Mouse (Mus musculus) neutrophil, adult 5-6 weeks (primary cell): ENCODE data around the gene Slc5a2. TPM values are rescaled to one million over a fixed set of nuclear protein-coding genes. Genes with fewer than 3 reads are reported as not detected.

Source experiments
- ATAC-seq: fragments of 151-379, 151-347 bp; 2 replicates; pipeline ENCODE4 v1.8.0; 2017; ENCODE audit warnings: mild to moderate bottlenecking, moderate TSS enrichment; ENCODE audit not compliant: insufficient number of reproducible peaks, poor library complexity, low FRiP score, severe bottlenecking; ENCODE audit errors: extremely low read depth
- total RNA-seq: library from RNA; stranded (forward); fragments of 200-1000 nt; gene quantifications from 2 replicates; pipeline ENCODE4 v1.2.3, GENCODE M21; 2017

Gene Slc5a2
- total RNA-seq, 1 experiment from 2014 or later = not detected

DNA sequence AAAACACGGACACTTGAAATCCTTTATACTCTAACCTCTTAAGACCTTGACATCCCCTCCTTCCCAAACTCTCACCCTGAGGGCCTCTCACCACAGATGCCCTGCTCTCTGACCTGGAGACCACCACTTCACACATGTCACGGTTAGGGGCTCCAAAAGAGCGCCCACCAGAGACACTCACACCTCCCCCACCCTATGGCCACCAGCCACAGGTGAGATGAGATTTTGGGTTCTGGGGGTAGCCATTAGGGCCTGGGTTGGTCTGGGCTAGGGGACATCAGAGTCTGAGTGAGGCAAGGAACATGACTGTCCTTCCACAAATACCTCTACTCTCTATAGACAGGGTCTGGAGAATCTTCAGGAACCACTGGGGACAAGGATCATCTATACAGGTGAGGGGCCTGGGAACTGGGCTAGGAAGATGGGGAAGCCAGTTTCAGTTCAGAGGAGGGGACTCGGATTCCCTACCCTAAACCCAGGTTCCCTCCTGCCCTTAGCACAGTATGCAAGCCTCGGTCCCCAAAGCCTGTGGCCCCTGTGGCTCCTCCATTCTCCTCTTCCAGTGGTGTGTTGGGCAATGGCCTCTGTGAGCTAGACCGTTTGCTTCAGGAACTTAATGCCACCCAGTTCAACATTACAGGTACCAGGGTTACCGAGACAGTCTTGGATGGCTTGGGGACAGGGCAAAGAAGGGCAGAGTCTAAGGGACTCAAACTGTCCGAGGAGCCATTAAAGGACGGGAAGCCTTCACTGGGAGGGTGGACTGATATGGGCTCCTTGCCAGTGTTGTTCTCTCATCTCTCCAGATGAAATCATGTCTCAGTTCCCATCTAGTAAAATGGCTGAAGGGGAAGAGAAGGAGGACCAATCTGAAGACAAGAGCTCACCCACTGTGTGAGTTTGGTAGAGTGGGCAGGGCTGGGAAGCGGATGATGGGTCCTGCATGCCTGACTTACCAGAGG lies 17.1 kb upstream of the Slc5a2 start:
- ATAC-seq = no peak

DNA sequence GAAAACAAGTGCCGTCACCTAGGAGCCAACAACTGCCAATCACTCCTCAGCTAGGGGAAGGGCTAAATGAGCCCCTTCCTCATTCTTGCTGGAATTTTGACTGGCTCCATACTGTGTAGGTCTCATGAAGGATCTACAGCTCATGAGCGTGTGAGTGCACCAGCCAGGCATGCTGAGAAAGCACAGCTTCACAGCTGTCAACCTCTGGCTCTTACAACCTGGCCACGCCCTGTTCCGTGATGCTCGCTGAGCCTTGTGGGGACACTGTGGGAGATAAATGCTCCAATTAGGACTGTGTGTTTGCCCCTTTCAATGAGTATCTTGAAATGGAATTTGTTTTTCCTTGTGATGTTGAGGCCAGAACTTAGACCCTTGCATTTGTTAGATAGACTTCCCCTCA lies 15.5 kb upstream of the Slc5a2 start:
- ATAC-seq = no peak

DNA sequence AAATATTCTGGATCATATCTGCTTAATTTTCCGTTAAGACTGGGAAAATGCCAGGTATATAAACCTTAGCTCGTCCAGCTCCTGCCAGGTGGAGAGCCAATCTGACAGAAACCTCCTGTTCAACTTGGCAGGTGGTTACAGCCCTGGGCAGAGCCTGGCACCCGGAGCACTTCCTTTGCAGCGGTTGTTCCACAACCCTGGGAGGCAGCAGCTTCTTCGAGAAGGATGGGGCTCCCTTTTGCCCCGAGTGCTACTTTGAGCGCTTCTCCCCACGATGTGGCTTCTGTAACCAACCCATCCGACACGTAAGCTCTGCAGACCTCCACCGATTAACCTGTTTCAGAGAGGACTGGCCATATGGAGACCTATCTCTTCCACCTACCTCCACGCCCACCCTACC lies 13.5 kb upstream of the Slc5a2 start:
- no peak for ATAC-seq

DNA sequence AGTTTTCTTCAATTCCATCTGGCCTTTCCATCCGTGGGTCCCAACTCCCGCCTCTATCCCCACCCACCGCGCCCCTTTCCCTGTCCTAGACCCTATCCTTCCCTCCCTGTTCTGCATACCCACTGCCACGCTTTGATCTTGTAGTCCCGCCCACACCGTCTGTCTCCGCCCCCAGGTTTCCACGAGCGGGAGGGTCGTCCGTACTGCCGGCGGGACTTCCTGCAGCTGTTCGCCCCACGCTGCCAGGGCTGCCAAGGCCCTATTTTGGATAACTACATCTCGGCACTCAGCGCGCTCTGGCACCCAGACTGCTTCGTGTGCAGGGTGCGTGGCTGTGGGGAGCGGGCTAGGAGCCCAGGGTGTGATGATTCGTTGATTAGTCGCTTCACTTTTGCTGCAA lies 12.8 kb upstream of the Slc5a2 start:
- ATAC-seq = no peak

DNA sequence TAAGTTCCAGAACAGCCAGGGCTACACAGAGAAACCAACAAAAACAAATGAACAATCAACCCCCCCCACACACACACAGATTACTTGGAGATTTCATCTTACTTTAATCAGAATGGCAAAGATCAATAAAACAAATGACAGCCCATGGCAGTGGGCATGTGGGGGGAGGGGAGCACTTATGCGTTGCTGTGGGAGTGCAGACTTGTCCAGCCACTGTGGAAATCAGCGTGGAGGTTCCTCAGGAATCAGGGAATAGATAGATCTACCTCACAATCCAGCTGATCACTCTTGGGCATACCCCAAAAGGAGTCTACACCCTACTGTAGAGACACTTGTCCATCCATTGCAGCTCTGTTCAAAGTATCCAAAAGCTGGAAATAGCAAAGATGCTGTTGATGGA lies 10.5 kb upstream of the Slc5a2 start:
- no peak for ATAC-seq

DNA sequence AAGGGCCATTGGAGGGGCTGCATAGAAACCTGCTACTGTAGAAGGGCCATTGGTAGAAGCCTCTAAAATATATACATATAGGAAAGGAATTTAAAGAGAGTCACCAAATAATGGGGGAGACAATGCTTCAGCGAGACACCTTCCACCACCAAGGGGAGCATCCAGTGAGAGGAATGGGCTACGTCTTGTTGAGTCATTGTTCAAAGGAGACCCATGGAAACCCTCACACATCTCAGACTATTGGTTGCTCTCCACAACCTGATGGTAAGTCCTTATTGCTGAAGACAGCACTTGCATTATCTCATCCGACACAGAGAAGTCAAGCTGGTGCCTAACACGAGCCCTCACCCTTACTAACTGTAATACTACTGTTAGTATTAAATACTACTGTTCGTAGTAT lies 9.7 kb upstream of the Slc5a2 start:
- no peak for ATAC-seq

DNA sequence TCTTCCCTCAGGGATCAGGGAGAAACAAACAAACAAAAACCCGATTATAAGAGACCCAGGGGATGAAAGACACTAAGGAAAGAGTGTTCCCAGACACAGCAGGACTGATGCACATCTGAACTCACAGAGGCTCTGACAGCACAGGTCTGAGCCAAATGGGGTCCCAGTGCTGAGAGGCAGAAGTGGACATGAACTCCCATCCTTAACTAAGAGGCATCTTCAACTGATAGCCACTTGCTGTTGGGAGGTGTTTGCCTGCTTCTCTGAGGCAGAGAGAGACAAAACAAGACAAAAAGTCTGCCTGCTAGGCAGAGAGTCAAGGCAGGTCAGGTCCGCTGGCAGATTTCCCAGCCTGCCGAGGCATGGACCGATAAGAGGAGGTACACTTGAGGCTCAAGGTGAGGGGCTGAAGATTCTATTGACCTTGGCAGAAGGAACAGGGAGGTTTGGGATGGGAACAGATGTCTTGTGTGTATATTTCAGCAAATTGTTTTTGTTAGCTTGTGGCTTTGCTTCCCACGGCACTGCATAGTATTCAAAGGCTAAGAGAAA lies 8.6 kb upstream of the Slc5a2 start:
- ATAC-seq = no peak

DNA sequence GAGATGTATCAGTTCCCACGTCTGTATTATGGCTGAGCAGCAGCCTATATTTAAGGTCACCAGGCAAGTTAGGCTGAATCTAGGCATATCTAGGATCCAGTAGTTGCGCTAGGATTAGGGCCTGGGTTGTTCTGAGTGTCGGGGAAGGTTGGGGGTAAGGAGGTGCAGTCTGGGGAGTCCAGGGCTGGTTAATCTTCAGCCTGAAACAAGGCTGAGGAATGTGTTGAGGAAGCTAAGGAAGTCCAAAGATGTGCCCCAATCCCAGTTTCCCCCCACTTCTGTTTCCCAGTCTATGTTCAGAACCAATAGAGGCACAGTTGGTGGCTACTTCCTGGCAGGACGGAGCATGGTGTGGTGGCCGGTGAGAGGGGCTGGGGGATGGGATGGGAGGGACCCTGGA lies 599 bp downstream of the Slc5a2 start:
- no peak for ATAC-seq

DNA sequence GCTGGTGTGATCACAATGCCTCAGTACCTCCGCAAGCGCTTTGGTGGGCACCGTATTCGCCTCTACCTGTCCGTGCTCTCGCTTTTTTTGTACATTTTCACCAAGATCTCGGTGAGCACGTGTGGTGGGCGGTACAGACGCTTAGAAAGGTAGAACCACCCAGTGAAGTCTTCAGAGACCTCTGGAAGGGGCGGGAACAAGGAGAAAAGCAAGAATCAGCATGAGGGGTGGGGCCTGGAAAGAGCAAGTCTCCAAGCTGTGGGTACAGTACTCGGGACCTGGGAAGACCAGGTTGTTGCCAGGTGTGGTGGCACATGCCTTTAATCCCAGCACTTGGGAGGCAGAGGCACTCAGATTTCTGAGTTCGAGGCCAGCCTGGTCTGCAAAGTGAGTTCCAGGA lies 1.9 kb downstream of the Slc5a2 start:
- ATAC-seq = no peak

DNA sequence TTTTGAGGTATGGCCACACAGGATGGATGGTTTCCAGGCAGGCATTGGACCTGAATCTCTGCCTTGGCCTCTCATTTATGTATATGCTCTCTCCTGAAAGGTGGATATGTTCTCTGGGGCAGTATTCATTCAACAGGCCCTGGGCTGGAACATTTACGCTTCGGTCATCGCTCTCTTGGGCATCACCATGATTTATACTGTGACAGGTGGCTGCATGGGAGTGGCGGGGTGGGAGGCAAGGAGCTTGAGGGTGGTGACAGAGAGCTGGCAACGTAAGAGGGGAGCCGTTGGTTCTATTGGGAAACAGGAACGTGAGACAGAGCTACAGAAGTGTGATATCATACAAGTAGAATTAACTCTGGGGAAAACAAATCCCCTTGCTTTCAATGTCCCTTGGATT lies 2.4 kb downstream of the Slc5a2 start:
- no peak for ATAC-seq

DNA sequence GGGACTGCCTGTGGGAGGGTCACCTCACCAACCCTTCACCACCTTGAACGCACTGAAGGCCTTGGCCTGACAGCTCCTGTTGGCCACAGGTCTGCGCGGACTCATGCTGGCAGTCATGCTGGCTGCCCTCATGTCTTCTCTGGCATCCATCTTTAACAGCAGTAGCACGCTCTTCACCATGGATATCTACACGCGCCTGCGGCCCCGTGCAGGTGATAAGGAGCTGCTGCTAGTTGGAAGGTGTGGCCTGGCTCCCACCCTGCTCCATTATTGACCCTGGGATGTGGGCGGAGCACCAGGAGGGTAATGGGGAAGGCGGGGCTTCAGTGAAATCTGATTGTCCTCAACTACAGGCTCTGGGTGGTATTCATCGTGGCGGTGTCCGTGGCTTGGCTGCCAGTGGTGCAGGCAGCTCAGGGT lies 5.0 kb downstream of the Slc5a2 start:
- ATAC-seq = no peak

DNA sequence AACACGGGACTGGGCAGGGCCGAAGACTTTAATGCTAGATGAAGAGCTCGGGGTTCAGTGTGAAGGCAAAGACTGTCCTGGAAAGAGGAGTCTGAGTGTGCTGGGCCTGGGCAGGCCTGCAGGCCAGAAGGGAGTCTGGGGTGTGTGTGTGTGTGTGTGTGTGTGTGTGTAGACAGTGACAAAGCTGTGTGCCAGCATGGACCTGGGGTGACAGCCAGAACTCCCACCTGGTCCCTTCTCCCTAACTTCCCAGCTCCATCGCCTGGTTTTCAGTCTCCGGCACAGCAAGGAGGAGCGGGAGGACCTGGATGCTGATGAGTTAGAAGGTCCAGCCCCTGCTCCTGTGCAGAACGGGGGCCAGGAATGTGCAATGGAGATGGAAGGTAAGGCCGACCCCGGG lies 6.0 kb downstream of the Slc5a2 start:
- no peak for ATAC-seq

DNA sequence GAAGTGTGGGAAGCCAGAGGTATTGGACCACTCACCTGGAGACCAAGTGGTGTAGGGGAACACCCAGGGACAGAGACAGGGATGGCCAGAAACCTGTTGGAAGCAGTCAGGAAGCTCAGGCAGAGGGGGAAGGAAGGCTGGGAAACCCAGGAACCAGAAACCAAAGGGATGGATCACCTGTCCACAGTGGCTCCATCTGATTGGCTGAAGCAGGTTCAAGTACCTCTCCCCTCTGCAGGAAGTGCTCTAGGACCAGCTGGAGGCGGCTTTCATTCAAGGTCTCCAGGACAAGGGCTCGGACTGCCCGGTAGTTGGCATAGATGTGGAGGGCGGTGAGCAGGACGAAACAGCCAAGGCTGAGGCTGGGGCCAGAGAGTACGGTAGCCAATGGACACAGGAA lies 10.6 kb downstream of the Slc5a2 start:
- ATAC-seq = no peak

DNA sequence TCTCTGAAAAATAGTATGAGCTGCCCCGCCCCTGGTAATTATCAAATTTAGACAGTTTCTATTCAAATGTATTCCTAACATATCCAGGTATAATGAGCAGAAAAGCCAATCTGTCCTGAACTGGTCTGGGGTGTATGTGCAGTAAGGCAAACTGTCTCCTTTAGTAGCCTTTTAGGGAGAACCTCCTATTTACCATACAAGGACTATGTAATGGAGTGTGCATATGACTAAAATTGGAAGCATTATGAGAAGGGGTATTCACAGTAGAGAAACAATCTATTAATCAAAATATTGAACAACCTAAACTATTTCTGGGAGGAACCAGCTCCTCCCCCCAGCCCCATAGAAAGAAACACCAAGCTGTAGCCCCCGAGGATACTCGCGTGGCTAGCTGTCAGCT lies 14.3 kb downstream of the Slc5a2 start:
- ATAC-seq = no peak

DNA sequence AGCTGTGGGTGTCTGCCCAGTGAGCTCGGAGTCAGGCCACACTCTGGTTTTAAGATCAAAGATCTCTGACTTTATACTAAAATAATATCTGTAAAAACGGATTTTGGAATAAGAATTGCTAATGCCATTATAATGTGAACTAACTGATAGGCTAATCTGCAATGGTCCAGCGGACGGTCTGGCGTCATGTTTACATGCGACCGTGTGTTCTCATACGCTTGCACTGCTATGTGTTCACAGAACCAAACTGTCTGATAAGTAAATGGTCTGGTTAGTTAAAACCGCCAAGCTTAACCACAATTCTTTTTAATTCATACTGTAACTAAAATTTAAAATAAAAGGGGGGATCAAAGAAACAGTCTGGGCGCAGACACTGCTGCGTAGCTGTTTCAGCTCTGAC lies 16.3 kb downstream of the Slc5a2 start:
- no peak for ATAC-seq

DNA sequence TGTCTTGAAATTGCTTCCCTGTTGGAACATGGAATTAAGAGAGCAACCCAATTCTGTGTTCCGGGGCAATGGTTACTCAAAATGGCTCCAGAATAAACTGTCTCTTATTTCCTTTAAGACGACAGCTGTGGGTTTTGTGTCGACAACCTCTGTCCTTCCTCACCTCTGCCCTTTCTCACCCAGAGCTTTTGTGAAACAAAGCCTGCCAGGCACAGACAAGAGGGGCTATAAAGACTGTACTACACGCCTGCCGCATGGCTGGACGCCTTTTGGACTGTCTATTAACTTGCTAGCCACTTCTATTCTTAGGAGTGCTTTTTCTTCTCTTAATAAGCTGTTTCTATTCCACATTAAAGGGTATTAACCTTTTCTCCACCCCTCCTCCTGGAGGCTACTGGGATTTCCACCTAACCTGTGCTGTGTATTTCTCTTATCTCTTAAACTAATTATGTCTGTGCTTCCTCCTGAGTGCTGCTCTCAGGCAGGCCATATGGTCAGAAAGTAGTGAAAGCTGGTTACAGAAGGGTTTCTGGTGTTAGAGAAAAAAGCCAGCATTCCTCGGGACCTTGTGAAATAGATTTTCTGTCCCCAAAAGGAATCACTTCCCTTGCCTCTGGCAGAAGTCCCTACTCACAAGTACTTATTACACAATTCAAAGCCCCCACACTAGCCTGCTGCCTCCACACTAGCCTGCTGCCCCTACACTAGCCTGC lies 17.2 kb downstream of the Slc5a2 start:
- ATAC-seq = no peak

DNA sequence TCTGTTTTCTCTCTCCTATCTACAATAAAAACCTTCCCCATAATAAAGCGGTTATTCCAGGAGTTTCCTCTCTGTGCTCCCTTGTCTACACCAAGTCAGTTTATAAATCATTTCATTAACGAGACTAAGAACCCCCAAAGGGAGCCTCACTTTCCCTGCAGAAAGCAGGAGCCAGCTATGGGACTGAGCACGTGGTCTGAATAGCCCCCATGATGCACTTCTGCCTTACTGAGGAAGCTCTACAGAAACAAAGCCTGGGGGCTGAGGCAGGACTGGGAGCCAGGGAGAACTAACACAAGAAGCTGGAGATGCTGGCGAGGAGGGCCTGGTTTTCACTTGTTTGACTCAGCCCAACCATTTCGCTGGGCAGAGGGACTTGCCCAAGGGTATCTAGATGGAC lies 18.6 kb downstream of the Slc5a2 start:
- no peak for ATAC-seq

DNA sequence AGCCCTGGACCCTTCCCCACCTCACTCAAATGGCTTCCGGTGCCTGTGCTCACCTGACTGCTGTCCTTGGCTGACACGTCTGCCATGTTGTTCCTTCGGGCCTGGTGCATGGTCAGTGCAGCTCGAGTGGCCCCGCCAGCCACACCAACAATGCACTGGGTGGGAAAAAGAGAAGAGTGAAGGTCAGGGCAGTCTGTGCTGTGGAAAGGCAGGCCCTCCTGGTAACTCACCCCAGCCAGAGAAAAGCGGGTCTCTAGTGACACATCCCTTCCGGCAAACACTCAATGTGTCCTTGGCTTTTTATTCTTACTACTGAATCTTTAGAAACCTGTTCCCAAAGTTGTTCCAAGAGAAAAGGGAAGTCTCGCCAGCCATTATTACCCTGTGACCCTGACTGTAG lies 19.6 kb downstream of the Slc5a2 start:
- ATAC-seq = no peak

DNA sequence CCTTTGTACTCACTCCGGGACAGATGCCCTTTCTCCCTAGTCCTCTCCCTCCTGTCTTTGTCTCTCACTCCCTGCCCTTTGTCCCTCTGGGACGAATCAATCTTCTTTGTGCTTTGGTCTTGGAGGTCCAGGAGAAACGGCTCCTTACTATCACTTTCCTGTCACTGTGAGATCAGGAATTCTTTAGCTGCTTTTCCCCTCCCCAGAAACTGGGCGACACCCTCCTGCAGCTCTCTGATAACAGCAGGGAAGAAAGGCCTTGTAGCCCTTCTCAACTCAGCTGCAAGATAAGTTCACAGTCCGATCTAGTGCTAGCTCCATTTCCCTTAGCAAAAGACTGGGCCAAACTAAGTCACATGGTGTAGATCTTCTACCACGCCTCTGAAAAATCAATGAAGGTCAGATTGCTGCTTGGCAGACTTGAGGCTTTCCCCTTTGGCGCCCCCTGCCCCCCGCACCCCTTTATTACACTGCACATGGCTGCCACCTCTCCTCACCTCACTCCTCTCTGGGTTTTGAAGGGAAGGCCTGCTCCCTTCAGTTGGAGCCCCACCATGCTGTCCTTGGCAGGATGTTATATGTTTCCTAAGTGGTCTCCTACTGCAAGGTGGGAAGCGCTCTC lies 23.6 kb downstream of the Slc5a2 start:
- no peak for ATAC-seq

DNA sequence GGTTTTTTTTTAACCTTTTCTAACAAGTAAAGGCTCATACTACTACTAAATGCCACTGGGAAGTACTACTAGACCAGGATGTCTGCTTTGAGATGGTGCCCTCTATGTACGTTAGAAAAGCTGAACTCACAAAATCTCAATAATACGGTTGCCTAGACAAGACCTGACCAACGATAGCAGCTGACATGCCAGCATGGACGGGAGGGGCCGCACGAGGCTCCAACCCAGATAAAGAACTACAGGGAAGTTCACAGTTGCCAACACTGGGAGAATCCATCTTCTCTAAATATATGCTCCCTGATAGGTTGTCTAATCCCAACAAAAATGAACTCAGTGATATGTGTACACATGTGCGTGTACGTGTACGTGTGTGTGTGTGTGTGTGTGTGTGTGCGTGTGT lies 29.3 kb downstream of the Slc5a2 start:
- no peak for ATAC-seq
